Mouse (Mus musculus): ENCODE measurements around the gene Ppil1. TPM values are rescaled to one million over a fixed set of nuclear protein-coding genes. Genes with fewer than 3 reads are reported as not detected.
A peak's percentile ranks its signal among the peaks of the same experiment; 100 is the strongest.

Gene Ppil1
- polyA plus RNA-seq (2015; fragmentation: Nextera tagmentation; extraction: Ambion mirVana) = 167 and 186 TPM in 2 replicates

GRCm38 (mm10) chr17:29263840-29264633, at the start of gene Ppil1:
Gene Ppil1 (minus strand): TSS chr17:29264186.
- peaks cover 38% of the 10 kb centered on the region for H3K4me1 ChIP-seq (ENCODE audit: insufficient read depth, low read length)
- peaks cover 13% of the 10 kb centered on the region for H3K36me3 ChIP-seq (ENCODE audit: insufficient read depth, low read length)
- ATAC-seq (ENCODE audit: low FRiP score, low TSS enrichment) = peak; percentile 46; the same call in 1 of the 2 replicates
- peak within 1 kb of the TSS; percentile 100 for H3K27ac ChIP-seq (ENCODE audit: low read length)
- H3K4me2 ChIP-seq (replicated peaks; ENCODE audit: low read depth, low read length) = peak within 1 kb of the TSS; percentile 84
- 8% methylated on average over 38 of the region's 38 CpGs for whole genome bisulfite sequencing
- no peaks in the 10 kb centered on the region for H3K27me3 ChIP-seq (ENCODE audit: insufficient read depth, low read length)
- peak within 1 kb of the TSS; percentile 93 for H3K4me3 ChIP-seq (ENCODE audit: low read length)
- H3K9ac ChIP-seq (replicated peaks; ENCODE audit: low read length) = peak within 1 kb of the TSS; percentile 92
- no peaks in the 10 kb centered on the region for H3K9me3 ChIP-seq (ENCODE audit: low read length)

GRCm38 (mm10) chr17:29313300-29313699, 49.3 kb upstream of the Ppil1 start:
- peaks cover 9% of the 10 kb centered on the region for H3K4me1 ChIP-seq (ENCODE audit: insufficient read depth, low read length)
- H3K9me3 ChIP-seq (ENCODE audit: low read length) = peaks cover 6% of the 10 kb centered on the region; the same call in 1 of the 2 replicates
- H3K9ac ChIP-seq (replicated peaks; ENCODE audit: low read length) = no peak overlapping the region
- no peak overlapping the region for H3K4me3 ChIP-seq (ENCODE audit: low read length)
- no peak for ATAC-seq (ENCODE audit: low FRiP score, low TSS enrichment)
- H3K27ac ChIP-seq (ENCODE audit: low read length) = no peak overlapping the region
- no peaks in the 10 kb centered on the region; the same call in 1 of the 2 replicates for H3K36me3 ChIP-seq (ENCODE audit: insufficient read depth, low read length)
- no peaks in the 10 kb centered on the region for H3K27me3 ChIP-seq (ENCODE audit: insufficient read depth, low read length)
- no peak overlapping the region for H3K4me2 ChIP-seq (replicated peaks; ENCODE audit: low read depth, low read length)

DNA sequence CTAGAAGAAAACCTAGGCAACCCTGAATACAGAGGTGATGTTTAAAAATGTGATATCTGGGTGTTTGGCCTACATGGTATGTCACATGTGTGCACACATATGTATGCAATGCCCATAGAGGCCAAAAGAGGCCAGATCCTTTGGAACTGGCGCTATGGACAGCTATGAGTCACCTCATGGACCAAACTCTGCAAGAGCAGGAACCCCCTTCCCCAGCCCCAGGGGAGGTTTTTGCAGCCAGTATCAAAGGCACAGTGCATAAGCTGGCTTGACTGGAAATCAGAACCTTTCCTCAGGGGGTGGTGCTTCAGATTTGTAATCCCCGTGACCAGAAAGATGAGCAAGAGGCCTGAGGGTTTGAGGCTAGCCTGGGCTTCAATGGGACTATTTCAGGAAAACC, 48.1 kb upstream of the Ppil1 start:
- 95% methylated on average over 2 of the region's 2 CpGs for WGBS
- Histone ChIP-seq H3K9me3 (ENCODE audit: low read length) (peaks cover 6% of the 10 kb centered on the region; the same call in 1 of the 2 replicates), H3K27ac (ENCODE audit: low read length) (no peak overlapping the region), H3K9ac (replicated peaks; ENCODE audit: low read length) (no peak overlapping the region), H3K27me3 (ENCODE audit: insufficient read depth, low read length) (no peaks in the 10 kb centered on the region), H3K36me3 (ENCODE audit: insufficient read depth, low read length) (no peaks in the 10 kb centered on the region; the same call in 1 of the 2 replicates), H3K4me1 (ENCODE audit: insufficient read depth, low read length) (peaks cover 9% of the 10 kb centered on the region), H3K4me2 (replicated peaks; ENCODE audit: low read depth, low read length) (no peak overlapping the region), H3K4me3 (ENCODE audit: low read length) (no peak overlapping the region)
- ATAC-seq (ENCODE audit: low FRiP score, low TSS enrichment) = no peak

GRCm38 (mm10) chr17:29311602-29312001, 47.6 kb upstream of the Ppil1 start:
- peaks cover 9% of the 10 kb centered on the region for H3K4me1 ChIP-seq (ENCODE audit: insufficient read depth, low read length)
- H3K9ac ChIP-seq (replicated peaks; ENCODE audit: low read length) = no peak overlapping the region
- H3K9me3 ChIP-seq (ENCODE audit: low read length) = peaks cover 6% of the 10 kb centered on the region; the same call in 1 of the 2 replicates
- ATAC-seq (ENCODE audit: low FRiP score, low TSS enrichment) = no peak
- H3K27ac ChIP-seq (ENCODE audit: low read length) = no peak overlapping the region
- no peaks in the 10 kb centered on the region for H3K27me3 ChIP-seq (ENCODE audit: insufficient read depth, low read length)
- H3K4me3 ChIP-seq (ENCODE audit: low read length) = no peak overlapping the region
- 91% methylated on average over 8 of the region's 8 CpGs for WGBS
- H3K4me2 ChIP-seq (replicated peaks; ENCODE audit: low read depth, low read length) = no peak overlapping the region
- H3K36me3 ChIP-seq (ENCODE audit: insufficient read depth, low read length) = no peaks in the 10 kb centered on the region; the same call in 1 of the 2 replicates

GRCm38 (mm10) chr17:29310056-29310623, 46.2 kb upstream of the Ppil1 start:
- Histone ChIP-seq H3K4me1 (ENCODE audit: insufficient read depth, low read length) (peaks cover 11% of the 10 kb centered on the region), H3K9ac (replicated peaks; ENCODE audit: low read length) (no peak overlapping the region), H3K27ac (ENCODE audit: low read length) (no peak overlapping the region), H3K4me3 (ENCODE audit: low read length) (no peak overlapping the region), H3K4me2 (replicated peaks; ENCODE audit: low read depth, low read length) (no peak overlapping the region), H3K27me3 (ENCODE audit: insufficient read depth, low read length) (no peaks in the 10 kb centered on the region), H3K9me3 (ENCODE audit: low read length) (peaks cover 6% of the 10 kb centered on the region; the same call in 1 of the 2 replicates), H3K36me3 (ENCODE audit: insufficient read depth, low read length) (no peaks in the 10 kb centered on the region; the same call in 1 of the 2 replicates)
- 61% methylated on average over 21 of the region's 21 CpGs for WGBS
- ATAC-seq (ENCODE audit: low FRiP score, low TSS enrichment) = no peak

DNA sequence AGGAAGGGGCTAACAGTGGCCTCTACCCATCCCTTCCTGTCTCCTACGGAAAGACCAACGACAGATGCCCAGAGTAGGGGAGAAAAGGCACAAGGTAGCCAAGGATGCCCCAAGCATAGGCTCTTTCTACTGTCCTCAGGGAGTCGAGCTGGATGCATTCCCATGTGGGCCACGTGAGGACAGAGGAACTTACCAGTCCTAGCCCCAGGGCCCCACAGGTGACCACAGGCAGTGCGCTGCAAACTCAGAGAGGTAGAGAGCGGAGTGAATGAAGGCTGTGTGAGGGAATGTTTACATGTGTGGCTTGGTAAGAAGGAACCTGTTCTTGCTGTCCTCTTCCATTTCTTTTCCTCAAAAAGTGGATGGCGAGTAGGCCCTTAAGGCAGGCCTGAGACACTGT, 41.9 kb upstream of the Ppil1 start:
- no peak overlapping the region for H3K4me2 ChIP-seq (replicated peaks; ENCODE audit: low read depth, low read length)
- H3K27ac ChIP-seq (ENCODE audit: low read length) = 0 out of 2 replicates have a peak overlapping the region, but pooled peaks have one; percentile 28
- H3K4me3 ChIP-seq (ENCODE audit: low read length) = no peak overlapping the region
- H3K36me3 ChIP-seq (ENCODE audit: insufficient read depth, low read length) = peaks cover 5% of the 10 kb centered on the region; the same call in 1 of the 2 replicates
- H3K27me3 ChIP-seq (ENCODE audit: insufficient read depth, low read length) = no peaks in the 10 kb centered on the region
- H3K4me1 ChIP-seq (ENCODE audit: insufficient read depth, low read length) = peaks cover 45% of the 10 kb centered on the region
- 63% methylated on average over 7 of the region's 7 CpGs for WGBS
- no peaks in the 10 kb centered on the region for H3K9me3 ChIP-seq (ENCODE audit: low read length)
- ATAC-seq (ENCODE audit: low FRiP score, low TSS enrichment) = no peak
- H3K9ac ChIP-seq (replicated peaks; ENCODE audit: low read length) = no peak overlapping the region; the same call in 1 of the 2 replicates

GRCm38 (mm10) chr17:29305058-29305806, 41.2 kb upstream of the Ppil1 start:
- H3K4me3 ChIP-seq (ENCODE audit: low read length) = no peak overlapping the region
- no peak overlapping the region for H3K9ac ChIP-seq (replicated peaks; ENCODE audit: low read length)
- H3K9me3 ChIP-seq (ENCODE audit: low read length) = no peaks in the 10 kb centered on the region
- no peaks in the 10 kb centered on the region for H3K27me3 ChIP-seq (ENCODE audit: insufficient read depth, low read length)
- WGBS = 23% methylated on average over 15 of the region's 15 CpGs
- ATAC-seq (ENCODE audit: low FRiP score, low TSS enrichment) = no peak
- H3K4me1 ChIP-seq (ENCODE audit: insufficient read depth, low read length) = peaks cover 45% of the 10 kb centered on the region
- 0 out of 2 replicates have a peak overlapping the region, but pooled peaks have one; percentile 28 for H3K27ac ChIP-seq (ENCODE audit: low read length)
- H3K36me3 ChIP-seq (ENCODE audit: insufficient read depth, low read length) = peaks cover 10% of the 10 kb centered on the region
- 0 out of 2 replicates have a peak overlapping the region, but pooled peaks have one; percentile 14 for H3K4me2 ChIP-seq (replicated peaks; ENCODE audit: low read depth, low read length)

GRCm38 (mm10) chr17:29304376-29305057, 40.5 kb upstream of the Ppil1 start:
- no peak overlapping the region for H3K4me2 ChIP-seq (replicated peaks; ENCODE audit: low read depth, low read length)
- ATAC-seq (ENCODE audit: low FRiP score, low TSS enrichment) = no peak
- no peaks in the 10 kb centered on the region for H3K9me3 ChIP-seq (ENCODE audit: low read length)
- H3K27me3 ChIP-seq (ENCODE audit: insufficient read depth, low read length) = no peaks in the 10 kb centered on the region
- H3K4me3 ChIP-seq (ENCODE audit: low read length) = no peak overlapping the region
- no peak overlapping the region for H3K9ac ChIP-seq (replicated peaks; ENCODE audit: low read length)
- 44% methylated on average over 13 of the region's 13 CpGs for WGBS
- H3K36me3 ChIP-seq (ENCODE audit: insufficient read depth, low read length) = peaks cover 15% of the 10 kb centered on the region
- H3K4me1 ChIP-seq (ENCODE audit: insufficient read depth, low read length) = peaks cover 52% of the 10 kb centered on the region
- no peak overlapping the region for H3K27ac ChIP-seq (ENCODE audit: low read length)

GRCm38 (mm10) chr17:29303856-29304255, 39.9 kb upstream of the Ppil1 start:
- Histone ChIP-seq H3K4me3 (ENCODE audit: low read length) (no peak overlapping the region), H3K36me3 (ENCODE audit: insufficient read depth, low read length) (peaks cover 15% of the 10 kb centered on the region), H3K4me1 (ENCODE audit: insufficient read depth, low read length) (peaks cover 55% of the 10 kb centered on the region), H3K9me3 (ENCODE audit: low read length) (no peaks in the 10 kb centered on the region), H3K9ac (replicated peaks; ENCODE audit: low read length) (no peak overlapping the region), H3K27ac (ENCODE audit: low read length) (peak overlapping the region; percentile 70; the same call in 1 of the 2 replicates), H3K27me3 (ENCODE audit: insufficient read depth, low read length) (no peaks in the 10 kb centered on the region), H3K4me2 (replicated peaks; ENCODE audit: low read depth, low read length) (no peak overlapping the region)
- no peak for ATAC-seq (ENCODE audit: low FRiP score, low TSS enrichment)
- WGBS = 77% methylated on average over 3 of the region's 3 CpGs

Measured in kidney, embryonic 16.5 days (tissue).